Mouse (Mus musculus) lung, embryonic 15.5 days (tissue): ENCODE measurements around the gene Fcrla. TPM values are rescaled to one million over a fixed set of nuclear protein-coding genes. Genes with fewer than 3 reads are reported as not detected.

Source experiments
- ATAC-seq: fragments of 200-750 bp; cut with Nextera tagmentation; 2 replicates; pipeline ENCODE4 v1.8.0; 2017; ENCODE audit warnings: moderate number of reproducible peaks, borderline replicate concordance; ENCODE audit not compliant: low FRiP score, low TSS enrichment; ENCODE audit errors: extremely low read depth
- H3K27ac ChIP-seq: fragments of 300-500 bp; sonication (generic); 2 replicates; pipeline ENCODE4 v1.5.1; 2015; ENCODE audit warnings: moderate library complexity, mild to moderate bottlenecking, inconsistent platforms
- H3K27me3 ChIP-seq: fragments of 300-500 bp; sonication (generic); 2 replicates; pipeline ENCODE4 v1.6.1; 2015; ENCODE audit warnings: inconsistent platforms
- H3K36me3 ChIP-seq: fragments of 300-500 bp; sonication (generic); 2 replicates; pipeline ENCODE4 v1.6.1; 2015; ENCODE audit warnings: inconsistent platforms
- H3K4me1 ChIP-seq: fragments of 300-500 bp; sonication (generic); 2 replicates; pipeline ENCODE4 v1.6.1; 2015; ENCODE audit warnings: inconsistent platforms
- H3K4me2 ChIP-seq: fragments of 300-500 bp; sonication (generic); 2 replicates; pipeline ENCODE4 v1.6.1; 2015; ENCODE audit warnings: inconsistent platforms, mild to moderate bottlenecking, moderate library complexity
- H3K4me3 ChIP-seq: fragments of 300-500 bp; sonication (generic); 2 replicates; pipeline ENCODE4 v1.5.1; 2015; ENCODE audit warnings: mild to moderate bottlenecking, inconsistent platforms
- H3K9ac ChIP-seq: fragments of 300-500 bp; sonication (generic); 2 replicates; pipeline ENCODE4 v1.6.1; 2015; ENCODE audit warnings: inconsistent platforms
- H3K9me3 ChIP-seq: fragments of 300-500 bp; sonication (generic); 2 replicates; pipeline ENCODE4 v1.6.1; 2016; ENCODE audit warnings: inconsistent platforms
- WGBS: fragments of 180-500 bp; shearing (Covaris S2); methylation state at CpG from one replicate; pipeline ENCODE4 v1.1.7; 2015; 5-methylcytosine and 5-hydroxymethylcytosine counted together
- polyA plus RNA-seq: library from polyadenylated mRNA; unstranded; fragments of >200 nt; fragmentation: Nextera tagmentation; extraction: Ambion mirVana; gene quantifications from 2 replicates; pipeline ENCODE4 v1.2.1, GENCODE M21; 2015

Fcrla gene
- polyA plus RNA-seq, 1 experiment from 2014 or later: 0.14 TPM

DNA sequence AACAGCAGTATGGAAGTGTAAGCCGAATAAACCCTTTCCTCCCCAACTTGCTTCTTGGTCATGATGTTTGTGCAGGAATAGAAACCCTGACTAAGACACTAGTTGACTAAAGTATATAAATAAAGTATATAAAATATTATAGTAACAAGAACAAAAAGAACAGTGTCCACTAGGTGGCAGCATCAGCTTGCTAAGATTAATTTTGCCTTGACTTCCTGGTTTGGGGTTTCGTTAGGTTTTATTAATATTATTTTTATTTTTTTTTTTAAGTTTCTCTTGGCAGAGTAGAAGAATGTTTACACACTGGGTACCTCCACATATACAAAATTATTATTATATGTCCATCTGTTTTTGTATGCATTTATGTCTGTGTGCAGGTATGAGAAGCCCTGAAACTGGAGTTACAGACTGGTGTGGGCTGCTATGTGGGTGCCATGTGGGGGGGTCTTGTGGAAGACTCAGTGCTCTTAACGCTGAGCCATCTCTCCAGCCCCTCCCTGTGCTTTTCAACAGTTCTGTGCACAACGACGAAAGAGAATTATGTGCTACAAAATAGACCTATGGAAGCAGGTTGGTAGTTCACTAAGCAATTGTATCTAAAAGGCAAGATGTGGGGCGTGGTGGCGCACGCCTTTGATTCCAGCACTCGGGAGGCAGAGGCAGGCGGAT, 26.4 kb downstream of the Fcrla start:
- ATAC-seq: no peak
- H3K9ac ChIP-seq: no peak overlapping the region
- H3K27me3 ChIP-seq: peaks cover 39% of the 10 kb centered on the region
- H3K4me2 ChIP-seq: peak overlapping the region; percentile 41
- H3K27ac ChIP-seq: no peak overlapping the region
- 32% methylated on average over 10 of the region's 10 CpGs for WGBS
- no peak overlapping the region for H3K4me3 ChIP-seq
- H3K4me1 ChIP-seq: peaks cover 4% of the 10 kb centered on the region; the same call in 1 of the 2 replicates
- no peaks in the 10 kb centered on the region for H3K36me3 ChIP-seq
- no peaks in the 10 kb centered on the region for H3K9me3 ChIP-seq

DNA sequence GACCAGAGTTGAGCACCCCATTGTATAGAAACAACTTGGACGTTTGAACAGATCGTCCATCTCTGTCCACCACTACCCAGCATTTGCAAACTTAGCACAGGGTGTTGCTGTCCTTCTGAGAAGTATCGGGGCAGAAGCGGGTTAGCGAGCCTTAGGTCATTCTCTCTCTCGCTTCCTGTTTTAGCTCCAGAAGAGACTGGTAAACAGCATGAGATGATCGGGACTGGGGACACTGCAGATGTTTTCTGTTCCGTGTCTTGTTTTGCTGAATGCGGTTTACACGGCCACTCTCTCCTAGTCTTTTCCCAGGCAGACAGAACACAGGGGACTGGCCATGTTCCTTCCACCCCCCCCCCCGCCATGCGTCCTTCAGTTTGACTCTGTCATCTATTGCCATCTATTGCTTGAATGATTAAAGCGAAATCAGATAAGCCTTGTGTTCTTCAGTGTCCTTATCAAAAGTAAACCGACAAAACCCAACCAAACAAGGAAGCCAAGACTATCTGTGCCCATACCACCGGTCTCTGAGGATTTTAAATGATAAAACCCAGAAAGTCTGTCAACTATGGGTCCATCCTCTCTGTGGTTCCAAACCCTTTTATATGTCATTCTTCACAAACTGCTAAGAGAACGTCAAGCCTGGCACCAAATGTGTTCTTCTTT, 28.8 kb downstream of the Fcrla start:
- H3K27me3 ChIP-seq: peaks cover 31% of the 10 kb centered on the region
- no peak for ATAC-seq

DNA sequence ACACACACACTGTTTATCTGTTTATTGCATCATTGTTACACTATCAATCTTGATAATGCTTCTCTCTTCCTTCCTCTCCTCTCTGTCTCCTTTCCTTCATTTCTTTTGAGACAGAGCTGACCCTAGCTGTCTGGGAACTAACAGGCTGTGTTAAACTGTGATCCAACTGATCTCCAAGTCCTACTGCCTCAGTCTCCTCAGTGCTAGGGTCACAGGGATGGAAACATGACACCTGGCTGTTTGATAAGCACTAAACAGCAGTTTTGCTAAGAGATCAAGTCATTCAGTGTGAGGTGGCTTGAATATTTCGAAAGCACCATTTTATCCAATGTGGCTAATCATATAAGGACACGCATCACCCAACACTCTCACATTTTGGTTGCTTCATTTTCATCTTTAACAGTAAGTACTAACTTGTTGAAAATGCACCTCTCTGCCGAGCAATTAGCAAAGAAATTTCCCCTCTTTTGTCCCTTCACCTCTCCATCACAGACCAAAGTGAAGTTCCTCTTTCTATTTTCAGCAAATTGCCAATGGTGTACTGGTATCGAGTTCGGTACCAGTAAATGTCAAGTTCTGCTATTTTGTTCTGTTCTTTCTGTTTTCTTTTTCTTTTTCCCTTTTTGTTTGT, 30.6 kb downstream of the Fcrla start:
- 71% methylated on average over 5 of the region's 5 CpGs for WGBS
- ATAC-seq: no peak
- H3K27ac ChIP-seq: no peak overlapping the region
- H3K27me3 ChIP-seq: peaks cover 23% of the 10 kb centered on the region
- no peaks in the 10 kb centered on the region for H3K36me3 ChIP-seq
- no peaks in the 10 kb centered on the region for H3K9me3 ChIP-seq
- no peak overlapping the region for H3K4me2 ChIP-seq
- no peak overlapping the region for H3K9ac ChIP-seq
- H3K4me1 ChIP-seq: peaks cover 4% of the 10 kb centered on the region; the same call in 1 of the 2 replicates
- H3K4me3 ChIP-seq: no peak overlapping the region

More for the DNA sequence above, 28.8 kb downstream of the Fcrla start:
- no peak overlapping the region for H3K4me3 ChIP-seq
- peaks cover 4% of the 10 kb centered on the region; the same call in 1 of the 2 replicates for H3K4me1 ChIP-seq
- no peaks in the 10 kb centered on the region for H3K9me3 ChIP-seq
- H3K4me2 ChIP-seq: no peak overlapping the region
- H3K27ac ChIP-seq: no peak overlapping the region
- 41% methylated on average over 16 of the region's 16 CpGs for WGBS
- no peak overlapping the region for H3K9ac ChIP-seq
- H3K36me3 ChIP-seq: no peaks in the 10 kb centered on the region

DNA sequence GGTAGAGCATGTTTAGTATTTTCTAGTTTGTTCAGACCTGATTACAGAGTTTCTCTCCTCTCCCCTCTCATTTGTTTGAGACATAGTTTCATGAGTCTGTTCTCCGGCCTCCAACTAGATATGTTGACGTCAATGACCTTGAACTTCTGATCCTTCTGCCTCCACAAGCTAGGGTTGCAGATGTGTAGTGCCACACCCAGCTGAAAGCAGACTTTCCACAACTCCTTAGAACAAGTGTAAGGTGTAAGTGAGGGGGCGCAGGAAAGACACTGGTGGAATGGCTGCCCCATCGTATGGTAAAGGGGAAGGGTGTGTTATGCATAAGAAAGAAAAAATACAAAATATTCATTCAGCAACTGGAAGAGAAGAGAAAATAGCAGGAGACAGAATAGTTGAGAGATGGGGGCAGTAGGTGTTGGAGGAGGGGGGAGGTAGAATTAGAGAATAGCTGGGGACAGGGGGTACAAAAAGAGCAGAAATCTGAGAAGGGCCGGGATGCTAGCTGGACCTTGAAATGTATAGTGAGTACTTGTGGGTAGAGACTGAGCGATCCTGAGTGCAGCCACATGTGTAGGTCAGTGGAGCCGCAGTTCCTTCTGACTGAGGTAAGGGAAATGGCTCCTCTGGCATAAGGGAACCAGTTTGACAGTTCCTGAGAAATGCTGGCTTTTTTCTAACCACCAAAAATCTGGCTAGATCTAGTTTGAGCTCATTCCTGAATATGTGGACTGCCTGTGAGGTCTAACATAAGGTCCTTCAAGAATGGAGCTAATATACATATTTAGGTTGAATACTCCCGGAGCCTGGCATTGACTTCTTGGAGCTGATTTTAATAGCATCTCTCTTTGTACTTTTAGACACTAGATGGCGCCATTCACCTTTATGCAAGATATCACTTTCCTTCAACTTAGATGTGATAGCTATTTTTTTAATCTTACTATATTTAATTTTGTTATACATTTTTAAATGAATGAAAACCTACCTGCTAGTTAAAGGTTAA, 32.5 kb downstream of the Fcrla start:
- Histone ChIP-seq H3K9me3 (no peaks in the 10 kb centered on the region), H3K4me3 (no peak overlapping the region), H3K4me1 (no peaks in the 10 kb centered on the region), H3K9ac (no peak overlapping the region), H3K27me3 (peaks cover 20% of the 10 kb centered on the region), H3K4me2 (no peak overlapping the region), H3K27ac (no peak overlapping the region), H3K36me3 (no peaks in the 10 kb centered on the region)
- WGBS: 57% methylated on average over 9 of the region's 9 CpGs
- no peak for ATAC-seq

DNA sequence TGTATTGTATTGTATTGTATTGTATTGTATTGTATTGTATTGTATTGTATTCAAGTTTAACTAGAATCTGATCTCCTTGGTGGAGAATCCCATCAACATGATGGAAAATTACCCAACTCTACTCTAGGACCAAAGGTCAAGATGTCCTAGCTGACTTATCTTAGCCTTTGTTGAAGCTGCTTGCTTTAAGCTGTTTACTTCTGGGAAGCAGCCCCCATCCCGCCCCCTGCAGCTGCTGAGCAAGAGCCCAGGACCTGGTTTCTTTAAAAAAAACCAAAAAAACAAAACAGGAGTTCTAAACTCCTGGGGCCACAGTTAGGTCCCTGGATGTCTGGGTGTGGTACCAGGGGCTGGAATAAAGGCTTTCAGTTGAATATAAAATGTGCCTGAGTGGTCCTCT, 35.1 kb downstream of the Fcrla start:
- Histone ChIP-seq H3K36me3 (no peaks in the 10 kb centered on the region), H3K4me3 (no peak overlapping the region), H3K4me2 (no peak overlapping the region), H3K4me1 (no peaks in the 10 kb centered on the region), H3K27ac (no peak overlapping the region), H3K9ac (no peak overlapping the region), H3K27me3 (no peaks in the 10 kb centered on the region; the same call in none of the 2 replicates), H3K9me3 (no peaks in the 10 kb centered on the region)
- 45% methylated on average over 1 of the region's 1 CpGs for WGBS
- ATAC-seq: no peak

DNA sequence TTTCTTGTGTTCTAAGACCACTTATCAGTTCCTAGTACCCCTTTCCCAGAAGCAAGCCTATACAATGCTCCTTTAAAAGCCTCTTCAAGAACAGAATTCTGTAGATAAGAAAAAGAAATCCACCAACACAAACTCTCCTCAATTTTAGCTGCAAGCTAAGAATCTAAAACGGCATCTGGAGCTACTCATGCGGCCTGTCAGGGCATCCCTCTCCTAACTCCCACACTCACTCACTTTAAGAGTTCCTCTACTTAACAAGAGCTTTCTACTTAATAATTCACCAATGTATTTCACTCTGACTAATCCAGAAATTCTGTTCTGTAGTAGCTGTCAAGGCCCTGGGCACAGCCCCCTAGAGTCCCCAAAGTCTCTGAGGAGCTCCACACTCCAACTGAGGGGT, 35.7 kb downstream of the Fcrla start:
- Histone ChIP-seq H3K27me3 (no peaks in the 10 kb centered on the region; the same call in 1 of the 2 replicates), H3K4me2 (no peak overlapping the region), H3K9ac (no peak overlapping the region), H3K4me3 (no peak overlapping the region), H3K36me3 (no peaks in the 10 kb centered on the region), H3K9me3 (no peaks in the 10 kb centered on the region), H3K4me1 (no peaks in the 10 kb centered on the region), H3K27ac (no peak overlapping the region)
- 43% methylated on average over 2 of the region's 2 CpGs for WGBS
- ATAC-seq: no peak

DNA sequence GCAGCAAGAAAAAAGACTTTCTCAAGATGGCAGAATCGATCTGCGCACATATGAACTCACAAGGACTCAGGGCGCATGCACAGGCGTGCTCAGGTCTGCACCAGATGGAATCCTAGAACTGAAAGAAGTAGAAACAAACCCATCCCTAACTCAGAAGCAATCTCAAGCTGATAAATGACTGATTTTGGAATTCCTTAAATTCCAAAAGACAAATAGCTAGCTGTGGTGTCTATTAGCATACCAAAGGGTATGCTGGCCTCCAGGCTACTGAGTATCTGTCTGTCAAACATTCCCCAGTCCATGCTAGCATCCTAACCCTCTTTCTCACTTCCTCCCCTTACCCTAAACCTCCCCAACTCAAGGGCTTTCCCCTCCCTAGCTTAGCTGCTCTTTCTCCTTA, 38.1 kb downstream of the Fcrla start:
- H3K27ac ChIP-seq: no peak overlapping the region
- no peaks in the 10 kb centered on the region for H3K36me3 ChIP-seq
- H3K9ac ChIP-seq: no peak overlapping the region
- no peak for ATAC-seq
- H3K4me2 ChIP-seq: no peak overlapping the region
- H3K4me3 ChIP-seq: no peak overlapping the region
- H3K9me3 ChIP-seq: no peaks in the 10 kb centered on the region
- 75% methylated on average over 4 of the region's 4 CpGs for WGBS
- H3K27me3 ChIP-seq: no peaks in the 10 kb centered on the region; the same call in 1 of the 2 replicates
- peaks cover 4% of the 10 kb centered on the region for H3K4me1 ChIP-seq

DNA sequence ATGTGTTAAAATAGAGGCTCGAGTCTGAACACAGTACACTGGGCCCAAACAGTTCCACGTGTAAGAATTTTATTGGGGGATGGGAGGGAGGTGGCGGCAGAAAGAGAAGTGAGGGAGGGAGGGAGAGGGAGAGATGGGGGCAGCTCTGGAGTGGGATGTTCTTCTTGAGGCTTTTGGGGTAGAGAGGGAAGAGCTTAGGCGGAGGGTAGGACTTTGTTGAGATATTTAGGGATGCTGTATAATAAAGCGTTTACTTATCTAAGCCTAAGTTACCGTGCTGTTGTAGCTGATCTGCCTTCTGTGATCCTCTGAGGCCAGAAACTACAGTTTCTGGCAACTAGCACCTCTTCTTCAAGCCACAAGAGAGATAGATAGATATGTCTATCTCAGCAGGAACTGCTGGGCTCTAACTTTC, 41.3 kb downstream of the Fcrla start:
- Histone ChIP-seq H3K9me3 (no peaks in the 10 kb centered on the region), H3K4me2 (no peak overlapping the region)
- no peak for ATAC-seq

DNA sequence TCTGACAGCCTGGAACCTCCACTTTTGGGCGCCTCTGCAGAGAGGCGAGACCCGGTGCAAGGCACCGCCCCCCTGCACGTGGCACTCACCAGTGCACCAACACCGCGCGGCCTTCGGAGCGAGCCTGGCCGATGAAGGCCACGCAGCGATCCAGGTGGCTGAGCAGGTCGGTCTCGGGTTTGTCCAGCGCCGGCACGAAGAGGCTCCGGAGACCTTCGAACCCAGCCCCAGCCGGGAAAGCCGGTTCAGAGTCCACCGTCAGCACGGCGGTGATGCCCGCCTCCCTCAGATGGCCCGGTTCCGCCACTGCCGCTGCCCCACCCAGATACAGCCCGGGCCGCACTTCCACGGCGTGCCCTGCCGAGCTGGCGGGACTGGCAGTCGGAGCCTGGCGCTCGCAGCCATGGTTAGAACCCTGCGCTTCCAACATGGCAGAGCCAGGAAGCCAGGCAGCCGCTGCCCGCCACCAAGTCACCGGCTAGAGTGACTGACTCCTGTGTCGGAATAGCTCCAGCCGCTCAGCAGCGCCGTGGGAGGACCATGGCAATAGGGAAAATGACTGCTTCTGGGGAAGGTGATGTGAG, 42.3 kb downstream of the Fcrla start, which contains the start of the genes Gm26620 and Dusp12:
TSS of gene Gm26620 (plus strand) at position 88 of the 584 bp plus-strand sequence.
TSS of gene Dusp12 (minus strand) at position 563 of the 584 bp plus-strand sequence.
- Histone ChIP-seq H3K36me3 (peaks cover 11% of the 10 kb centered on the region), H3K9me3 (no peaks in the 10 kb centered on the region), H3K4me2 (peak within 1 kb of the TSS; percentile 82), H3K27me3 (no peaks in the 10 kb centered on the region), H3K4me1 (peaks cover 7% of the 10 kb centered on the region), H3K27ac (peak within 1 kb of the TSS; percentile 74), H3K4me3 (peak within 1 kb of the TSS; percentile 88), H3K9ac (peak within 1 kb of the TSS; percentile 82)
- ATAC-seq: peak; percentile 91
- WGBS: under 1% methylated on average over 46 of the region's 46 CpGs

More for the DNA sequence above, 41.3 kb downstream of the Fcrla start:
- Histone ChIP-seq H3K27ac (no peak overlapping the region), H3K4me3 (no peak overlapping the region), H3K27me3 (no peaks in the 10 kb centered on the region), H3K9ac (no peak overlapping the region), H3K4me1 (peaks cover 7% of the 10 kb centered on the region), H3K36me3 (peaks cover 4% of the 10 kb centered on the region; the same call in 1 of the 2 replicates)
- 52% methylated on average over 6 of the region's 6 CpGs for WGBS

DNA sequence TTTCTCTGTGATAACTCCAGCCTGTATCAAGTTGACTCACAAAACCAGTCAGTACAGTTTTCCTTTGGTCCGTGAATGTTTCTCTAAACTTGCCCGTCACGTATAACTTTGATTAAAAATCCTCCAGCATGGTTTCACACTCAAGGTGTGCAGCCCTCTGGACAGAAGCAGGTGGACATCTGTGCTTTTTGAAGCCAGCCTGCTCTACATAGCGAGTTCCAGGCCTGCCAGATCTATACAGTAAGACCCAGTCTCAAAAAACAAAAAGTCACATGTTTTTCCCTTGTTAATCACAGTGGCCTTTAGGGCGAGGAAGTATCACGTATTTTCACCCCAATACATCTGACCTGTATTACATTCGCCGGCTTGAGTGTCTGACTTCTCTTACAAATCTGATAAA, 43.0 kb downstream of the Fcrla start:
- H3K9ac ChIP-seq: peak overlapping the region; percentile 82
- WGBS: 11% methylated on average over 8 of the region's 8 CpGs
- H3K4me3 ChIP-seq: peak overlapping the region; percentile 88
- H3K9me3 ChIP-seq: no peaks in the 10 kb centered on the region
- ATAC-seq: no peak
- H3K4me1 ChIP-seq: peaks cover 7% of the 10 kb centered on the region
- no peaks in the 10 kb centered on the region for H3K27me3 ChIP-seq
- H3K36me3 ChIP-seq: peaks cover 15% of the 10 kb centered on the region
- no peak overlapping the region for H3K27ac ChIP-seq
- peak overlapping the region; percentile 82 for H3K4me2 ChIP-seq
